Mouse (Mus musculus): ENCODE measurements around the gene Cdh4.

DNA sequence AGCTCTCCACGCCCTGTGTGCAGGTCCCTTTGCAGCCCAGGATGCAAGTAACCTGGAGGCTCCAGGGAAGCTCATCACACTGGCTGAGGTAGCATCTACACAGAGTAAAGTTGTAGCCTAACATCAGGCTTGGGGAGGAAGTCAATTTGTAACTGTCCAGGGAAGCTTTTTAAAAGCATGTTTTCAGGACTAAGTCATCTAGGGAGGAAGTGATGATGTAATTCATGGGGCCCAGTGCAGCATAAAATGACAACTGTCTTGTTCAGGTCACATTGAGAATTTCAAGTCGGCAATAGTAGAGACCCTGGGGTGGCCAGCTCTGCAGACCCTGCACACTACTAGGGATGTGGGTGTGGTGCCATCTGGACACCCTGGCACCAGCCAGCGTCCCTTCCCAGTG lies 213.3 kb downstream of the Cdh4 start:
- TF ChIP-seq CHD2 (IDR thresholded peaks at IDR 0.05; ENCODE audit: low read depth, low read length), result no peak
- TF ChIP-seq HCFC1 (IDR thresholded peaks at IDR 0.05; ENCODE audit: borderline replicate concordance, insufficient read depth, low read length), result no peak
- TF ChIP-seq ZNF384 (IDR thresholded peaks at IDR 0.05; ENCODE audit: low read depth, low read length), result no peak
